Mouse (Mus musculus) B cell, adult 62 days (primary cell): ENCODE data around the gene Vps13a. TPM values are rescaled to one million over a fixed set of nuclear protein-coding genes. Genes with fewer than 3 reads are reported as not detected.

Experiments
- total RNA-seq: library from RNA; stranded (reverse); gene quantifications from 4 replicates; pipeline ENCODE4 v1.2.4, GENCODE M21; 2023

Gene Vps13a
- 82.9 to 90.6 TPM (median 86.1 TPM) in 4 replicates for total RNA-seq

DNA sequence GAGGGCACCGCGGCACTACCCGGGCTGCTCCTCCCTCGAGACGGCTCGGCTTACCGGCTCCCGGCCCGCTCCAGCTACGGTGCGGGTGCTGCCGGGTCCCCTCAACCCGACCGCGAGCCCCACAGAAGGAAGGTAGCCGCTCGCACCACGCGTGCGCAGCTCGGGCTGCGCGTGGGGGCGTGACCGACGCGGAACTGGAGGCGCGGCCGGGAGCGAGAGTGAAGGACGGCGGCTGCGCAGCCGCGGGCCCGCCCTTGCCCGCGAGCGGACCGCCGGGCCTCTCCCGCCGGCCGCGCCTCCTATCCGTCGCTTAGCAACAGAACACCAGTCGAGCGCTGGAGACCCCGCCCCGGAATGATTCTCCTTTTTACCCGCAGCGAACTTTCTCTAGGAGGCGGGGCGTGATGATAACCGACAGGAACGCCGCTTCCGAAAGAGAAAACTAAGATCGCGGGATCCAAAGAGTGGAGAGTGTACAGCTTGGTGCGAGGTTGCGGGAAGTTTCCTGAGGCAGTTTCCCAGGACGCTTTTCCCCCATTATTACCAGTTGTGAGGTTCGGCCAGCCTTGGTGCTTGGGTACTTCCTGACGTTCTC is at the start of gene Vps13a:
Gene Vps13a (minus strand): TSS at position 144 of the 595 bp plus-strand sequence.

Other genes starting within 250 kb of the Vps13a start
- not detected in 4 replicates for gene Foxb2, start 92.9 kb upstream of the Vps13a start, total RNA-seq
- gene Prune2, start 175.2 kb upstream of the Vps13a start, total RNA-seq = 0.19 TPM in 1 of 4 replicates, not detected in the others